ENCODE assay signal across 8 mouse cellular contexts in the genomic region with DNA sequence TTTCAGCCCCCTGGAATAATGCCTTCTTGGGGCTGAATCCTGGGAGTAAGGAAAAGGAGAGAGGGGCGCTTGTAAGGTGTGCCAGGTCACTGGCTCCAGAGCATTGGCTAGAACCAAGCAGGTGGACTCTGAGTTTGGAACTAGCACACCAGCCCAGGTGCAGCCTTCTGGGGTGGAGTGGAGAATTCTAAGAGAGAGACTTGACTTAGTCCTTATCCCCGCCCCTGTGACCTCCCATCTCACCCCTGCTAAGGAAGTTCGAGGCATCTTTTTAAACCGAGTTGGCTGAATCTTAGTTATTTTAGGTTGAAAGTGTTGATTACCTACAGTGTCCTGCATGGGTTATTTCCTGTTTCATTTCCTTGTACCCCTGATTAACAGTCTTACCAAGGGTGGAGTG. TPM values are rescaled to one million over a fixed set of nuclear protein-coding genes. Genes with fewer than 3 reads are reported as not detected.
A peak's percentile ranks its signal among the peaks of the same experiment; 100 is the strongest.
DNase-seq lines count a peak whose midpoint lies in the region; ATAC-seq and TF ChIP-seq lines count a peak whose summit lies in the region.

No protein-coding gene starts in this region.

- no peak for ATAC-seq in hindbrain, embryonic 13.5 days (ENCODE audit: low FRiP score)
- ATAC-seq in liver, embryonic 11.5 days (replicated peaks; ENCODE audit: low FRiP score): no peak

- H3K4me3 ChIP-seq in cerebellum, adult 2 months (replicated peaks; ENCODE audit: insufficient read depth, low read depth, low read length): peak overlapping the region; percentile 81
- H3K4me3 ChIP-seq in hindbrain, embryonic 13.5 days: peak overlapping the region; percentile 80
- H3K4me3 ChIP-seq in liver, embryonic 11.5 days (ENCODE audit: low read depth, low read length): peak overlapping the region; percentile 82
- peak overlapping the region; percentile 79 for H3K4me3 ChIP-seq in spleen, adult 2 months (ENCODE audit: extremely low read depth, insufficient read depth, insufficient read length)

- DNase-seq in cerebellum, adult 2 months: no peak
- no peak for DNase-seq in cerebellum, postnatal 10 days
- peak; percentile 71 for DNase-seq in c-Kit-positive CD71-positive TER-119-positive erythroid progenitor cells, embryonic 14.5 days (ENCODE audit: low spot score)
- DNase-seq in liver, embryonic 11.5 days (ENCODE audit: low spot score): no peak
- DNase-seq in spleen, adult 2 months (ENCODE audit: low read depth in 1 of 2, low spot score in 2 of 2): peak in 1 of 2 experiments; percentile 46
- no peak for DNase-seq in ovary, postnatal 14 days (ENCODE audit: low spot score)
- no peak for DNase-seq in adrenal gland, postnatal 25 days

- H3K4me1 ChIP-seq in cerebellum, adult 2 months (ENCODE audit: control insufficient read depth, insufficient read depth, low read length): peaks cover 10% of the 10 kb centered on the region
- H3K4me1 ChIP-seq in hindbrain, embryonic 13.5 days (replicated peaks): peaks cover 38% of the 10 kb centered on the region
- H3K4me1 ChIP-seq in liver, embryonic 11.5 days (replicated peaks; ENCODE audit: control insufficient read depth, insufficient read depth, low read length): peaks cover 9% of the 10 kb centered on the region
- H3K4me1 ChIP-seq in spleen, adult 2 months (ENCODE audit: control insufficient read depth, insufficient read depth, insufficient read length): peaks cover 7% of the 10 kb centered on the region; the same call in 1 of the 2 replicates

- TF ChIP-seq POLR2A in cerebellum, adult 2 months (IDR thresholded peaks at IDR 0.05; ENCODE audit: borderline replicate concordance, insufficient read depth, low read length): no peak
- TF ChIP-seq POLR2A in spleen, adult 2 months (IDR thresholded peaks at IDR 0.05; ENCODE audit: low read depth, low read length): no peak

- no peaks in the 10 kb centered on the region for H3K9me3 ChIP-seq in hindbrain, embryonic 13.5 days
- no peaks in the 10 kb centered on the region for H3K9me3 ChIP-seq in liver, embryonic 11.5 days (ENCODE audit: control insufficient read depth, low read length)

- H3K9ac ChIP-seq in hindbrain, embryonic 13.5 days: peak overlapping the region; percentile 87
- peak overlapping the region; percentile 85 for H3K9ac ChIP-seq in liver, embryonic 11.5 days (ENCODE audit: low read depth, low read length)

- no peaks in the 10 kb centered on the region for H3K27me3 ChIP-seq in cerebellum, adult 2 months (ENCODE audit: control insufficient read depth, insufficient read depth, low read length)
- peaks cover 15% of the 10 kb centered on the region for H3K27me3 ChIP-seq in hindbrain, embryonic 13.5 days
- peaks cover 2% of the 10 kb centered on the region; the same call in 1 of the 2 replicates for H3K27me3 ChIP-seq in liver, embryonic 11.5 days (replicated peaks; ENCODE audit: control insufficient read depth, insufficient read depth, low read length)
- H3K27me3 ChIP-seq in spleen, adult 2 months (ENCODE audit: control insufficient read depth, insufficient read depth, low read length): no peaks in the 10 kb centered on the region

- TF ChIP-seq CTCF in cerebellum, adult 2 months (IDR thresholded peaks at IDR 0.05; ENCODE audit: borderline replicate concordance, insufficient read depth, low read depth, low read length): no peak
- TF ChIP-seq CTCF in spleen, adult 2 months (IDR thresholded peaks at IDR 0.05; ENCODE audit: extremely low read depth, insufficient read depth, insufficient read length, insufficient replicate concordance): no peak

- 0 out of 2 replicates have a peak overlapping the region, but pooled peaks have one; percentile 85 for H3K27ac ChIP-seq in cerebellum, adult 2 months (ENCODE audit: insufficient read depth, low read length)
- no peak overlapping the region for H3K27ac ChIP-seq in hindbrain, embryonic 13.5 days
- no peak overlapping the region for H3K27ac ChIP-seq in liver, embryonic 11.5 days (ENCODE audit: low read depth, low read length)
- H3K27ac ChIP-seq in spleen, adult 2 months (ENCODE audit: insufficient read depth, low read length): no peak overlapping the region

- WGBS in cerebellum, adult 2 months: 14% methylated on average over 4 of the region's 4 CpGs
- 25% methylated on average over 4 of the region's 4 CpGs for WGBS in hindbrain, embryonic 13.5 days
- WGBS in liver, embryonic 11.5 days: 25% methylated on average over 4 of the region's 4 CpGs
- WGBS in spleen, adult 2 months: 8% methylated on average over 4 of the region's 4 CpGs

- H3K36me3 ChIP-seq in hindbrain, embryonic 13.5 days: no peaks in the 10 kb centered on the region
- H3K36me3 ChIP-seq in liver, embryonic 11.5 days (ENCODE audit: control insufficient read depth, insufficient read depth, low read length): no peaks in the 10 kb centered on the region
- no peaks in the 10 kb centered on the region for H3K36me3 ChIP-seq in spleen, adult 2 months (ENCODE audit: control insufficient read depth, insufficient read depth, low read length)

- H3K4me2 ChIP-seq in hindbrain, embryonic 13.5 days: peak overlapping the region; percentile 88
- peak overlapping the region; percentile 100 for H3K4me2 ChIP-seq in liver, embryonic 11.5 days

RNA-seq across cellular contexts. Expression of gene Zdhhc14, which starts 1.5 kb away (rescaled TPM):
- 24.8 and 26.0 TPM in 2 replicates for polyA plus RNA-seq in cerebellum, adult 2 months (2012; rRNA removed)
- polyA plus RNA-seq in hindbrain, embryonic 13.5 days (2015; fragmentation: Nextera tagmentation; extraction: Ambion mirVana): 6.5 and 6.8 TPM in 2 replicates
- 6.2 and 7.5 TPM in 2 replicates for polyA plus RNA-seq in liver, embryonic 11.5 days (2014; fragmentation: Nextera tagmentation; extraction: Ambion mirVana)
- polyA plus RNA-seq in spleen, adult 2 months (2012; rRNA removed): 5.7 and 7.2 TPM in 2 replicates
- 3.9 and 4.8 TPM in 2 replicates for total RNA-seq in adrenal gland, postnatal 25 days (2021)

RNA-seq across cellular contexts. Expression of gene Tmem242, which starts 53.8 kb away (rescaled TPM):
- 45.2 and 52.3 TPM in 2 replicates for polyA plus RNA-seq in cerebellum, adult 2 months (2012; rRNA removed)
- polyA plus RNA-seq in hindbrain, embryonic 13.5 days (2015; fragmentation: Nextera tagmentation; extraction: Ambion mirVana): 104 and 106 TPM in 2 replicates
- 96.1 and 100 TPM in 2 replicates for polyA plus RNA-seq in liver, embryonic 11.5 days (2014; fragmentation: Nextera tagmentation; extraction: Ambion mirVana)
- polyA plus RNA-seq in spleen, adult 2 months (2012; rRNA removed): 3.2 TPM in 2 replicates
- total RNA-seq in adrenal gland, postnatal 25 days (2021): 90.7 and 118 TPM in 2 replicates

Comparison
In these comparisons a context has a peak if more than half of its experiments do, and no peak if none do; other contexts are left out.
1. RNA of gene Tmem242, which starts 53.8 kb away (polyA plus RNA-seq): 104 to 106 TPM in hindbrain, embryonic 13.5 days, 96.1 to 100 TPM in liver, embryonic 11.5 days and 45.2 to 52.3 TPM in cerebellum, adult 2 months; 3.2 TPM in spleen, adult 2 months; every median in the first group is over 10 times any median in the second.
2. Peak in every context shown above with its lines, with median percentiles within 50 percentile points of each other: H3K4me3 ChIP-seq.